Comparison of ENCODE assay signal across 16 mouse cellular contexts in the genomic region with DNA sequence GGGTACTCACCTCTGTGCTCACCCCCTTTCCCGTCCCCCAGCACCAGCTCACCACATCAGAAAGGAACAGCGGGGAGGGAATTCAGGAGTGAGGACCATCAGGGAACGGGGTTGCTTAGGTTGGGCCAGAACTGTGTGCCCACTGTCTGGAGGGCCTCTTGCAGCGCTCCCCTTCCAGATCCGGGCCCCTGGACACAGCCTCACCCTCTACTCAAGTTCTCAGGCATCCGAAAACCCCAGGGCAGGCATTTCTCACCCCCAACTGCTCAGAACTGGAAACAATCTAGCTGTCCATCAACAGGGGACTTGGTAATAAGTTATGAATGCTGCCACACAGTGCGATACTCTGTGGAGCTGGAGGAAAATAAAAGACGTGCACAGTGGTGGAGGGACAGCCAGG. TPM values are rescaled to one million over a fixed set of nuclear protein-coding genes. Genes with fewer than 3 reads are reported as not detected.
DNase-seq lines count a peak whose midpoint lies in the region; ATAC-seq and TF ChIP-seq lines count a peak whose summit lies in the region.
"Had no signal": no experiment of that assay in that cellular context is flagged by ENCODE, and none has a peak within 500 bp of the region (broad histone marks: within the 10 kb centered on the region; RNA-seq: fewer than 3 reads in every experiment).

No protein-coding gene starts in this region.

- H3K27me3 ChIP-seq in ES-Bruce4 (ENCODE audit: control insufficient read depth, insufficient read depth, low read length, poor library complexity, severe bottlenecking) = no peaks in the 10 kb centered on the region
- H3K27me3 ChIP-seq in forebrain, embryonic 14.5 days (replicated peaks; ENCODE audit: control insufficient read depth, insufficient read depth, low read length) = no peaks in the 10 kb centered on the region
- H3K27me3 ChIP-seq in hindbrain, postnatal 0 days (ENCODE audit: insufficient read depth, low read length) = no peaks in the 10 kb centered on the region
- H3K27me3 ChIP-seq in thymus, adult 2 months (ENCODE audit: control insufficient read depth, insufficient read depth, low read length) = no peaks in the 10 kb centered on the region

- 23% methylated on average over 8 of the region's 8 CpGs for WGBS in forebrain, embryonic 14.5 days
- WGBS in hindbrain, postnatal 0 days = 24% methylated on average over 8 of the region's 8 CpGs
- 71% methylated on average over 8 of the region's 8 CpGs for WGBS in thymus, adult 2 months

- peak; percentile 64 for DNase-seq in brain, embryonic 14.5 days (ENCODE audit: low read depth)
- DNase-seq in forebrain, embryonic 14.5 days (ENCODE audit: low spot score) = no peak
- no peak for DNase-seq in hindbrain, postnatal 0 days (ENCODE audit: low spot score)
- no peak for DNase-seq in heart, postnatal 10 days
- no peak for DNase-seq in thymus, adult 2 months
- no peak for DNase-seq in adrenal gland, postnatal 14 days
- DNase-seq: cerebellum, adult 9-10 months; gastrocnemius, postnatal 36 days; left cerebral cortex, postnatal 4 days; liver, postnatal 0 days; right cerebral cortex, postnatal 4 days; thymus, adult 18-20 months had no signal

- H3K27ac ChIP-seq in ES-Bruce4 (ENCODE audit: insufficient read depth, low read length) = no peak overlapping the region
- H3K27ac ChIP-seq in forebrain, embryonic 14.5 days (ENCODE audit: low read depth, low read length) = peak overlapping the region; percentile 17; the same call in 1 of the 2 replicates
- H3K27ac ChIP-seq in hindbrain, postnatal 0 days = no peak overlapping the region
- H3K27ac ChIP-seq in thymus, adult 2 months (ENCODE audit: control insufficient read depth, insufficient read depth, low read length) = no peak overlapping the region
- H3K27ac ChIP-seq: heart, embryonic 13.5 days had no signal

- no peak overlapping the region for H3K4me2 ChIP-seq in forebrain, embryonic 14.5 days (ENCODE audit: low read length)
- H3K4me2 ChIP-seq in hindbrain, postnatal 0 days (ENCODE audit: low read depth, low read length) = no peak overlapping the region
- H3K4me2 ChIP-seq: heart, embryonic 13.5 days had no signal

- no peaks in the 10 kb centered on the region for H3K9me3 ChIP-seq in ES-Bruce4 (replicated peaks; ENCODE audit: control insufficient read depth, insufficient read depth, low read length, poor library complexity, severe bottlenecking)
- H3K9me3 ChIP-seq in forebrain, embryonic 14.5 days (replicated peaks; ENCODE audit: control insufficient read depth, low read length) = no peaks in the 10 kb centered on the region
- no peaks in the 10 kb centered on the region for H3K9me3 ChIP-seq in hindbrain, postnatal 0 days (ENCODE audit: low read length)
- H3K9me3 ChIP-seq: heart, embryonic 13.5 days had no signal

- peak overlapping the region; percentile 32 for H3K9ac ChIP-seq in ES-Bruce4 (ENCODE audit: low read depth, poor library complexity, severe bottlenecking)
- no peak overlapping the region for H3K9ac ChIP-seq in forebrain, embryonic 14.5 days (ENCODE audit: low read length)
- no peak overlapping the region for H3K9ac ChIP-seq in hindbrain, postnatal 0 days (replicated peaks; ENCODE audit: low read length)
- H3K9ac ChIP-seq: heart, embryonic 13.5 days; liver, postnatal 0 days had no signal

- H3K36me3 ChIP-seq in ES-Bruce4 (ENCODE audit: control insufficient read depth, insufficient read depth, low read length, poor library complexity, severe bottlenecking) = no peaks in the 10 kb centered on the region
- H3K36me3 ChIP-seq in forebrain, embryonic 14.5 days (ENCODE audit: control insufficient read depth, insufficient read depth, low read length) = no peaks in the 10 kb centered on the region
- no peaks in the 10 kb centered on the region for H3K36me3 ChIP-seq in hindbrain, postnatal 0 days (ENCODE audit: insufficient read depth, low read length)
- H3K36me3 ChIP-seq in thymus, adult 2 months (ENCODE audit: control insufficient read depth, insufficient read depth, low read length) = no peaks in the 10 kb centered on the region
- H3K36me3 ChIP-seq: heart, embryonic 13.5 days had no signal

- TF ChIP-seq CTCF in ES-Bruce4 (IDR thresholded peaks at IDR 0.05; ENCODE audit: low read depth, low read length) = no peak
- TF ChIP-seq CTCF in brain, embryonic 14.5 days (IDR thresholded peaks at IDR 0.05; ENCODE audit: borderline replicate concordance, extremely low read depth, insufficient read depth, insufficient read length) = no peak
- TF ChIP-seq CTCF in hindbrain, postnatal 0 days (IDR thresholded peaks at IDR 0.05; ENCODE audit: low read depth) = no peak
- TF ChIP-seq CTCF in thymus, adult 2 months (IDR thresholded peaks at IDR 0.05; ENCODE audit: borderline replicate concordance, control insufficient read depth, extremely low read depth, insufficient read depth, low read length, poor library complexity) = no peak

- H3K4me3 ChIP-seq in ES-Bruce4 (ENCODE audit: low read depth, low read length) = peak overlapping the region; percentile 25; the same call in 1 of the 2 replicates
- no peak overlapping the region for H3K4me3 ChIP-seq in forebrain, embryonic 14.5 days (ENCODE audit: low read depth, low read length)
- H3K4me3 ChIP-seq in hindbrain, postnatal 0 days (ENCODE audit: low read length) = no peak overlapping the region
- no peak overlapping the region for H3K4me3 ChIP-seq in thymus, adult 2 months (ENCODE audit: control insufficient read depth, insufficient read depth, low read length)
- H3K4me3 ChIP-seq: heart, embryonic 13.5 days had no signal

- peak; percentile 41 for ATAC-seq in forebrain, embryonic 14.5 days
- peak; percentile 55; the same call in 1 of the 2 replicates for ATAC-seq in hindbrain, postnatal 0 days
- ATAC-seq: liver, postnatal 0 days; Patski had no signal

- TF ChIP-seq EP300 in ES-Bruce4 (IDR thresholded peaks at IDR 0.05; ENCODE audit: insufficient read depth, low read depth, low read length) = no peak

- no peak for TF ChIP-seq POLR2A in ES-Bruce4 (IDR thresholded peaks at IDR 0.05; ENCODE audit: insufficient read depth, low read length)
- no peak for TF ChIP-seq POLR2A in brain, embryonic 14.5 days (IDR thresholded peaks at IDR 0.05; ENCODE audit: borderline replicate concordance, extremely low read depth, insufficient read depth, insufficient read length, poor library complexity, severe bottlenecking)
- no peak for TF ChIP-seq POLR2A in thymus, adult 2 months (IDR thresholded peaks at IDR 0.05; ENCODE audit: control insufficient read depth, extremely low read depth, insufficient read depth, low read length, poor library complexity)

- peaks cover 9% of the 10 kb centered on the region for H3K4me1 ChIP-seq in ES-Bruce4 (ENCODE audit: control insufficient read depth, insufficient read depth, low read length)
- peaks cover 18% of the 10 kb centered on the region for H3K4me1 ChIP-seq in forebrain, embryonic 14.5 days (ENCODE audit: control insufficient read depth, insufficient read depth, low read length)
- no peaks in the 10 kb centered on the region for H3K4me1 ChIP-seq in hindbrain, postnatal 0 days (ENCODE audit: insufficient read depth, low read length)
- no peaks in the 10 kb centered on the region for H3K4me1 ChIP-seq in thymus, adult 2 months (replicated peaks; ENCODE audit: control insufficient read depth, insufficient read depth, low read length)

- intact Hi-C loops in heart, postnatal 10 days (cut with DNase I) = no loop called here

RNA-seq across cellular contexts. Expression of a gene that starts 44.7 kb away (rescaled TPM):
- not detected in 2 replicates for polyA plus RNA-seq in ES-Bruce4 (2011; ENCODE audit: insufficient read depth, insufficient read length, low read depth, missing spikeins)
- 20.5 and 33.7 TPM in 2 replicates for polyA plus RNA-seq in brain, embryonic 14.5 days (2012; rRNA removed)
- polyA plus RNA-seq in forebrain, embryonic 14.5 days (2014; fragmentation: Nextera tagmentation; extraction: Ambion mirVana) = 13.8 and 18.6 TPM in 2 replicates
- total RNA-seq in hindbrain, postnatal 0 days (2014; rRNA removed) = 80.0 and 84.8 TPM in 2 replicates
- polyA plus RNA-seq in hindbrain, postnatal 0 days (2015; fragmentation: Nextera tagmentation; extraction: Ambion mirVana) = 58.7 and 62.4 TPM in 2 replicates
- under 1 TPM; 0.29 to 0.30 TPM for total RNA-seq in heart, postnatal 10 days (2021)
- 0.84 and 1.2 TPM in 2 replicates for polyA plus RNA-seq in thymus, adult 2 months (2012; rRNA removed)
- total RNA-seq in adrenal gland, postnatal 14 days (2021) = 0.78 and 1.9 TPM in 2 replicates
- polyA plus RNA-seq: kidney, embryonic 14.5 days; liver, postnatal 0 days had no signal
